Mouse (Mus musculus) heart, postnatal 36 days (tissue): ENCODE measurements around the gene Col4a1. TPM values are rescaled to one million over a fixed set of nuclear protein-coding genes. Genes with fewer than 3 reads are reported as not detected.

Experiments
- DNase-seq, 2 experiments: peaks; one replicate each; pipeline ENCODE4 v3.0.0; 2021 to 2022
- intact Hi-C: fragments of 180-260 bp; cut with DNase I; formaldehyde crosslinking; loops from one replicate; pipeline ENCODE4 v1.15.1; 2025
- total RNA-seq, 2 experiments: library from RNA; stranded (reverse); gene quantifications; 2 replicates each; pipeline ENCODE4 v1.2.3; 2021

Col4a1 gene
- total RNA-seq, 2 experiments from 2014 or later, result 371 to 526 TPM

DNA sequence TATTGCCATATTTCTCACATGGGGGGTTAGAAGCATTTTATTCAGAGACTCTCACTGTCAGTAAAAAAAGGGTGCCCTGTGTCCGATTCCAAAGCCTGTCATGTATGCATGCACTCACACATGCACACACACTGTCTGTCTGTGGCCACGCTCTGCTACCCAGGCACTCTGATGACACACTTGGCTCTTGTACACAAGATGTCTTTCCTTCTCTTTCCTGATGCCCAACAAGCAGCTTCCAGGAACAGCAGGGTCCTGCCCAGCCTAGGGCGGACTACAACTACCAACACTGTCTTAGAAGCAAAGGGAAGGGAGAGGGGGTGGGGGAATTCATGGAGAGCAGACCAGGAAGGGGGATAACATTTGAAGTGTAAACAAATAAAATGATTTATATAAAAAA lies 162.4 kb downstream of the Col4a1 start:
- no peak for DNase-seq
- intact Hi-C loops, result no loop called here

DNA sequence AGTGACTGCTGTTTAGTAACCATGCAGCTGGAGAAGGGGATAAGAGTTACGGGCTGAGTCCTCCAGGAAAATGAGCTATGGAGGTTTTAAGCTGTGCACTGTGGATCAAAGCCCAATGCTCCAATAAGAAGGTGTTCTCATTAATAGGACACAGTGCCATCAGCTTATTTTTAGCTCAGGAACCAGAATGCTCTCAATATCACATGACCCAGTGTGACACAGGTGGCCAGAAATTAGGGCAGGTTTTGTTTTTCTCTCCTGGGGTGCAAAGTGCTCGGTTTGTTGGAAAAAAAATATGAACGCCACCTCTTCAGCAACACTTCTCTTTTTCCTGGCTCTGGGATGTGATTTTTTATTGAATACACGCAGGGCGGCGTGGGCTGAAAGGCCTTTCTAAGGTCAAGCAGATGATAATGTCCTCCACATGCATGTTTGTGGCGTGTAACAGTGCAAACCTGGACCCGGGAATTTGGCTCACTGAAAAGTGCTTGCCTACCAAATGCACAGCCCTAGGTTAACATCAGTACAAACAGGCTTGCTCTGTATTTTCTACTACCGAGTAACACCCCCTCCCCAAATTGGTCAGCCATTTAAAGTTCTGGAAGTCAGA lies 163.3 kb downstream of the Col4a1 start:
- DNase-seq, result no peak
- intact Hi-C loops, result no loop called here

DNA sequence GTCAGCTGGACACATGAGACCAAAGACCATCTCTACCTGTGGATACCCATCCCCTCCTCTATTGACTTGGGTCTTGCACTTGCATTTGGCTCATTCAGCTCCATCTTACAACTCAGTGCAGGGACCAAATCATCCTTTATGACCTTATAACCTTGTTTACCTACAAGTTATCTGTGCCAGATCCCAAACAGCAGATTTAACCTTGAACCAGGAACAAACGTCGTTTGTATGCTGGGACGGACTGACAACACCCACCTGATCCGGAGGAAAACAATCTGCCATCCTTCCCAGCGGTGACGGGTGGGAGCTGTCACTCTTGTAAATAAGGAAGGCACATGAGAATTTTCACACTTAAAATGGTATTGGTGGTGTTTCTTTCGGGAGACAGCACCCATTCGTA lies 163.8 kb downstream of the Col4a1 start:
- intact Hi-C loops, result no loop called here
- no peak for DNase-seq

Other genes starting within 250 kb of the Col4a1 start
- 100 to 1,000 TPM; 228 to 282 TPM for gene Col4a2, start within 50 bp of the Col4a1 start, total RNA-seq
- 10 to 100 TPM; 26.9 to 32.1 TPM for gene Rab20, start 165.9 kb upstream of the Col4a1 start, total RNA-seq
- 10 to 100 TPM; 35.6 to 39.7 TPM for gene Naxd, start 184.7 kb upstream of the Col4a1 start, total RNA-seq
- 10 to 100 TPM; 45.9 to 46.1 TPM for gene Cars2, start 238.0 kb upstream of the Col4a1 start, total RNA-seq
- 10 to 100 TPM; 24.1 to 25.8 TPM for gene Ing1, start 242.7 kb upstream of the Col4a1 start, total RNA-seq